Comparison of ENCODE assay signal across 16 mouse cellular contexts in the genomic region with DNA sequence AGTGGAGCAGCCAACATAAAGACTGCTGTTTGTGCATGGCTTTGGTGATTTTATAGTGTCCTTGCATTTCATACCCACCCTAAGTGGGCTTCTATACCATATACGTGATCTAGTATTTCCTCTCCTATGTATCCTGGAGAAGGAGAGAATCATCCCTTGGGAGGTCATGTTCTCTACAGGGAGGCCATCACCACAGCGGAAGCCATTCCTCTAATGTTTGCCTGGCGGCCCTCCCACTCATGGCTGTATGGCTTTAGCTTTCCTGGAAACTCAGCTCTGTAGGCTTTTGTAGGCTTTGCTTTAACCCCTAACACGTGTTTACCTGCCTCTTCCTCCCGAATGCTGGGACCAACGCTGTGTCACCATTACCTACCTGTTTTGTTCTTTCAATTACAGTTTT.
"Had no signal": no experiment of that assay in that cellular context is flagged by ENCODE, and none has a peak within 500 bp of the region (broad histone marks: within the 10 kb centered on the region; RNA-seq: fewer than 3 reads in every experiment).

No protein-coding gene starts in this region.

- H3K36me3 ChIP-seq: neural tube, embryonic 13.5 days; neural tube, embryonic 15.5 days; stomach, embryonic 15.5 days had no signal

- H3K27me3 ChIP-seq: neural tube, embryonic 13.5 days; neural tube, embryonic 15.5 days; stomach, embryonic 15.5 days had no signal

- H3K27ac ChIP-seq: neural tube, embryonic 13.5 days; neural tube, embryonic 15.5 days; stomach, embryonic 15.5 days; stomach, postnatal 0 days had no signal

- H3K4me2 ChIP-seq: neural tube, embryonic 13.5 days; neural tube, embryonic 15.5 days; stomach, embryonic 15.5 days had no signal

- H3K9me3 ChIP-seq: neural tube, embryonic 13.5 days; neural tube, embryonic 15.5 days; stomach, embryonic 15.5 days had no signal

- DNase-seq: retina, postnatal 1 day; right cerebral cortex, adult 18-20 months; right cerebral cortex, postnatal 14 days; right cerebral cortex, postnatal 25 days; right cerebral cortex, postnatal 4 days; spleen, adult 18-20 months; thymus, adult 18-20 months; thymus, adult 2 months; thymus, postnatal 14 days; thymus, postnatal 25 days; thymus, postnatal 36 days; thymus, postnatal 4 days had no signal

- H3K4me3 ChIP-seq: neural tube, embryonic 13.5 days; neural tube, embryonic 15.5 days; stomach, embryonic 15.5 days had no signal

- H3K9ac ChIP-seq: neural tube, embryonic 13.5 days; neural tube, embryonic 15.5 days; stomach, embryonic 15.5 days had no signal
